Mouse (Mus musculus) CD4-positive helper T cell, adult 2 months (primary cell): ENCODE data around the gene Epp13.
"Not testable (repeated sequence)": the region's sequence is repeated elsewhere in the genome, so short reads cannot be mapped to it uniquely, and the experiment has no call there.

Experiments
- DNase-seq: peaks from one replicate; pipeline ENCODE4 v3.0.0-alpha.2; 2012; ENCODE audit warnings: low read depth, missing footprints, low spot score

Epp13 gene

DNA sequence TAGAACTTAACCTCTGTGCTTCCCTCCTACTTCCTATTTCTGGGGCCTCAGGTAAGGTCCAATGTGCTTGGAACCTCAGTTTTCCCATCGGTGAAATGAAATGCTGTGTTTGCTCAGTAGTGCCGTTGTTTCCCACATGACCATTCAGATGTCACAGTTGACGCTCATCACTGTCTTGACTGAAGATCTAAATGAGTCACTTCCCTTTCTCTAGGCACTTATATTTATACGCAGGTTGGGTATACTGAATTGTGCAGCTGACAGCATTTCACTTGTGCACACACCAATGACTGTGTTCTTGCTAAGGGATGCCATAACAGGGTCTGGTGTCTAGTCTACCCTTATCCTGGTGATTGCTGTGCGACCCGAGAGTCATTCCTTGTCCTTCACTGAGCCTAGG, 32.9 kb downstream of the Epp13 start:
- peak; percentile 32 for DNase-seq

DNA sequence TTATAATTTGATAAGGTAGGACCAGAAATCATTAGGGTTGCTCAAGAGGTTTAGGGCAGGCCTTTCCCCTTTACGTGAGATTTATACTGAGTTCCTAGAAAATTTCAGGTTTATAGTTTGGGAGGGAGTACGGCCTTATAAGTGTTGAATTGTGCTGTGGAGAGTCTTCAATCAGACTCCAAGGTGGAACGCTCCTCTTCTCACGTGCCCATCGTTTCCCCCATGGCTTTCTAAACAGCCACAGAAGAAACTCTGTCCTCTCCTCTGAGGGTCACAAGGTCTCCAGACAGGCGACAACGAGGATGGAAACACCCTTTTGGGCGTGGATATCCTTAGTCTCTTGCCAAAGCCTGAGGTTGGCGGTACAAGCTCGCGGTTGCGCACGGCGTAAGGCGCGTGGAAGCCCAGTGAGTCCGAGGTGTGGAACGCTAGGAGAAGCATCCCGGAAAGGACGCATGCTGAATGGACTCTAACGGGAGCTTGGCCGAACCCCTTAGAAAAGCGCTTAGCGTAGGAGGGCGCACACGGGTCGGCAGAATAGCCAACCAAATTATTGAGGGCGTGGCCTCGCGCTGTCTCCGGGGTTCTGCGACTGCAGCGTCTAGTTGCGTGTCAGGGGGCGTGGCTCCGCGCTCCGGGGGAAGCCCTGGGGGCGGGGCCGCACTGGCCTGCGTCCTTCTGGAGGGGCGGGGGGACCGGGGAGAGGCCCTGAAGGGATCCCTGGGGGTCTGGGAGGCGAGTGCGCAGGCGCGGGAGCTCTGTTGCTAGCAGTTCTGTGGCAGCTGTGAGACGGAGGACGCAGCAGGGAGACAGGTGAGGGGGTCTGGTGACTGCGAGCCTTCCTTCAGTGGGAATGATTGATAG, 33.6 kb downstream of the Epp13 start, which contains the start of gene Zfp667:
TSS of gene Zfp667 (plus strand) at position 738 of the 864 bp plus-strand sequence.
- DNase-seq = peak; percentile 97

DNA sequence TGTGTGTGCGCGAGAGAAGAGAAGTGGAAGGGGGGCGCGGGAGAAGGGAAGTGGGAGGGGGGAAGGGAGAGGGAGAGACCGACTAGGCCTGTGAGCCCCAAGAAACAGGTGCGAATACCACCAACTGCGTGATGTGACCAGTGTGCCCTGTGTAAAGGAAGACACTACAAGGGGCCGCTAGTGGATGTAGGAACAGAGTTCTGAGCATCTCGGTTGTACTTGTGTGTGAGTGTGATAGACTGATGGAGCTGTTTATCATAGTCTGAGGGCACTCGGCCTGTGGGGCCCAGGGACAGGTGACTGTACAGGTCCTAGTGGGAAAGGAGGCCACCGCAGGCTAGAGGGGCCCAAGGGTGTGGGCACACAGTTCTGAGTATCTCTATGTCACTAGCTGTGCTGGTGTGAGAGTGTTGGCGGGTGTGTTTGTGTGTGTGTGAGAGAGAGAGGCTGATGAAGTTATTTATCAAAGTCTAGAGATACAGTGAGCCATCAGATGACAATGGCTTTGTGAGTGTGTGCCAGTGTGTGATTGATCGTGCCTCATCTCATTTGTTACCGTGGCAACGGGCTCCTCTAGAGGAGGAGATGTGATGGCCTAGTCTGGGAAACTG, 34.5 kb downstream of the Epp13 start:
- DNase-seq = no peak

DNA sequence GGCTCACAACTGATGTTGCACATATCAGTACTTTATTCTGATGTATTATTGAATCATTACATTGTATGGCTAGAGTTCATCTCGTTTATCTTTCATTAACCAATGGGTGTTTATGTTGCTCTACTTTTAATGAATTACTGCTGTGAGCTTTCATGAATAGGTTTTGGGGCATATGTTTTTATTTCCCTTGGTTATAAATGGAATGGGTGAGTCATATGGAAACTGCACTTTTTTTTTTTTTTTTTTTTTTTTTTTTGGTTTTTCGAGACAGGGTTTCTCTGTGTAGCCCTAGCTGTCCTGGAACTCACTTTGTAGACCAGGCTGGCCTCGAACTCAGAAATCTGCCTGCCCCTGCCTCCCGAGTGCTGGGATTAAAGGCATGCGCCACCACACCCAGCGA, 38.6 kb downstream of the Epp13 start:
- not testable (repeated sequence) for DNase-seq

DNA sequence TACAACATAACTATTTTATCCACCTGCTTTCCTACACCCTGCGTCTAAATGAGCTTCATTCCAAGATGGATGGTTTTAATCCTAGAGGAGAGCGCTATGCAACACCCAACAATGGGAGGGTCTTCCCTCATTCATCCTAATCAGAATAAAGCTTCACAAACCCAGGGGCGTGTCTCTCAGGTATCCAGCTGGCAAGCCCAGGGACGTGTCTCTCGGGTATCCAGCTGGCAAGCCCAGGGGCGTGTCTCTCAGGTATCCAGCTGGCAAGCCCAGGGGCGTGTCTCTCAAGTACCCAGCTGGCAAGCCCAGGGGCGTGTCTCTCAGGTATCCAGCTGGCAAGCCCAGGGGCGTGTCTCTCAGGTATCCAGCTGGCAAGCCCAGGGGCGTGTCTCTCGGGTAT, 48.3 kb downstream of the Epp13 start:
- DNase-seq = not testable (repeated sequence)

DNA sequence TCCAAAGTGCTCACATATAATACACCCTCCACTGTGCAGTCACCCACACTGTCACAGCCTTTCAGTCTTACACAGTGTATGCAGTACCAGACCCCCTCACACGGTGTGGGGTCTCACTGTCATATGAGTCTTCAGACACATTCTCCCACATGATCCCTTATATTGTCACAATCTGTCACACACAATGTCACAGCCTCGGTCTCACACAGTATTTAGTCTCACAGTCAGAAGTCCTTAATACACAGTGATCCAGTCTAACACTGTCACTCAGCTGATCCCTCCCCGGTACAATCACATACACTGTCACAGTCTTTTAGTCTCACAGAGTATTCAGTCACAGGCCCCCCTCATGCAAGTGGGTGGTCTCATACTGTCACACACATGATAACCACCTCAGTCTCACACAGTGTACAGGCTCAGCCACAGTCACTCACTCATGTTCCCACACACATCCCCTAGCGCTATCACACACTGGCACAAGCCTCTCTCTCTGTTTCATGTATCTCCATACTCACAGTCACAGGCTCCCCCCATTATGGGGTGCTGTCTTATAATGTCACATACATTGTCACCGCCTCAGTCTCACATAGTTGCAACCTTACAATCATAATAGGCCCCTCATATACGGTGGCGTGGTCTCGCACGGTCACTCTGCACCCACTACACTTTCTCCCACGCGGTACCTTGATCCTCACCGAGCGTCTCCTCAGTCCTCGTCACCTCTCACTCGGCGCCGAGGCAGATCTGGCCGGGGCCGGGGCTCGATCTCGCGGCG, 78.1 kb downstream of the Epp13 start:
- DNase-seq = no peak

DNA sequence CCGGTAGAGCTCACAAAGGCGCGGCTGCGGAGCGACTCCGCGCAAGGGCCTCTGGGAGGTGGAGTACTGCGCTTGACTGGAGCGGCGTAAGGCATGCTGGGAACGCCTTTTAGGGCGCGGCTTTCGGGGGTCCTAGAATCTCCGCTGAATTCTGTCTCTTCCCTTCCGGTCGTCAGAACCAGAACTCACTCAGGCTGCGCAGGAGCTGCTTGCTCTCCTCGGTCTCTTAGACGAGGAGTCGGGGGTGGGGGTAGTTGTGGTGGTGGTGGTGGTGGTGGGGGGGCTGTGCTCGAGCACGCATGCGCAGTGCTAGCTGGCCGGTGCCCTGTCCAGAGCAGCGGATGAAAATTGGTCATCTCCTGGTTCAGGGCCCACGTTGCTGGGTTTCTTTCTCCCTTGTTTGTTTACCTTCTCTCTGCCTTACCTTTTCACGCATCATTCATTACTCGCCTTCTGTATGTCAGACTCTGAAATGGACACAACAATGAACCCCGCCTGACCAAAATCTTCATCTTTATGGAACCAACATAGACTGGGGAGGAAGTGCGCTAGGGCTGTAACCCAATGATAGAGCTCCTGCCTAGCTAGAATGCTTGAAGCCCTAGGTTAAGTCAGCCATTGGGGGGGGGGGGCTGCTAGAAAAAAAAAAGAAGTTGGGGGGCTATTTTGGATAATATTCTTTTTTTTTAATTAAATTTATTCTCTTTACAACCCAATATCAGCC, 78.9 kb downstream of the Epp13 start, which contains the start of gene Zfp583:
TSS of gene Zfp583 (minus strand) at position 53 of the 724 bp plus-strand sequence.
- peak; percentile 75 for DNase-seq
